Mouse (Mus musculus) heart, embryonic 14.5 days (tissue): ENCODE measurements around the gene Limk1. TPM values are rescaled to one million over a fixed set of nuclear protein-coding genes. Genes with fewer than 3 reads are reported as not detected.
A peak's percentile ranks its signal among the peaks of the same experiment; 100 is the strongest.

Source experiments
- ATAC-seq: fragments of 200-750 bp; cut with Nextera tagmentation; 2 replicates; pipeline ENCODE4 v1.8.0; 2017; ENCODE audit warnings: low read depth, moderate TSS enrichment; ENCODE audit not compliant: insufficient number of reproducible peaks, insufficient read depth, low FRiP score
- H3K27ac ChIP-seq, 2 experiments: fragments of 200-500 bp in 1 of 2; fragments of 300-500 bp in 1 of 2; sonication (generic) in 1 of 2; replicated peaks in 1 of 2; 2 replicates each; pipeline ENCODE4 v1.5.1; 2012 to 2014; ENCODE audit warnings: low read depth in 2 of 2, low read length in 2 of 2, control low read depth in 1 of 2, mild to moderate bottlenecking in 1 of 2, mixed read lengths in 1 of 2; ENCODE audit not compliant: control insufficient read depth in 1 of 2, insufficient read depth in 1 of 2
- H3K27me3 ChIP-seq: fragments of 300-500 bp; sonication (generic); 2 replicates; pipeline ENCODE4 v1.6.1; 2014; ENCODE audit warnings: mild to moderate bottlenecking, low read length, control low read depth; ENCODE audit not compliant: control insufficient read depth, insufficient read depth
- H3K36me3 ChIP-seq: fragments of 300-500 bp; sonication (generic); 2 replicates; pipeline ENCODE4 v1.6.1; 2014; ENCODE audit warnings: mild to moderate bottlenecking, control low read depth, low read length, mixed read lengths; ENCODE audit not compliant: control insufficient read depth, insufficient read depth
- H3K4me1 ChIP-seq, 2 experiments: fragments of 200-500 bp in 1 of 2; fragments of 300-500 bp in 1 of 2; sonication (generic) in 1 of 2; 2 replicates each; pipeline ENCODE4 v1.6.1; 2012 to 2014; ENCODE audit warnings: low read length in 2 of 2, control low read depth in 1 of 2, mixed read lengths in 1 of 2; ENCODE audit not compliant: control insufficient read depth in 2 of 2, insufficient read depth in 2 of 2
- H3K4me2 ChIP-seq: fragments of 300-500 bp; sonication (generic); 2 replicates; pipeline ENCODE4 v1.6.1; 2014; ENCODE audit warnings: mild to moderate bottlenecking, low read length
- H3K4me3 ChIP-seq, 2 experiments: fragments of 200-500 bp in 1 of 2; fragments of 300-500 bp in 1 of 2; sonication (generic) in 1 of 2; 2 replicates each; pipeline ENCODE4 v1.5.1; 2012 to 2014; ENCODE audit warnings: low read length in 2 of 2, mild to moderate bottlenecking in 2 of 2, control low read depth in 1 of 2, low read depth in 1 of 2, moderate library complexity in 1 of 2; ENCODE audit not compliant: control insufficient read depth in 1 of 2, insufficient read depth in 1 of 2
- H3K9ac ChIP-seq: fragments of 300-500 bp; sonication (generic); 2 replicates; pipeline ENCODE4 v1.6.1; 2014; ENCODE audit warnings: mild to moderate bottlenecking, low read length
- H3K9me3 ChIP-seq: fragments of 300-500 bp; sonication (generic); 2 replicates; pipeline ENCODE4 v1.6.1; 2016; ENCODE audit warnings: low read length, control low read depth; ENCODE audit not compliant: control insufficient read depth
- WGBS: fragments of 180-500 bp; shearing (Covaris S2); extraction: QIAGEN DNeasy Blood & Tissue Kit; methylation state at CpG from one replicate; pipeline ENCODE4 v1.1.7; 2014; 5-methylcytosine and 5-hydroxymethylcytosine counted together
- polyA plus RNA-seq: library from polyadenylated mRNA; unstranded; fragments of >200 nt; fragmentation: Nextera tagmentation; extraction: Ambion mirVana; gene quantifications from 2 replicates; pipeline ENCODE4 v1.2.1, GENCODE M21; 2014

The Limk1 gene
- polyA plus RNA-seq: 3.6 TPM in 2 replicates

GRCm38 (mm10) chr5:134688086-134688717, at the start of gene Limk1:
Gene Limk1, minus strand, starts transcription at chr5:134688598.
- H3K4me3 ChIP-seq: peak within 1 kb of the TSS; percentile 77 to 87
- WGBS: under 1% methylated on average over 64 of the region's 69 CpGs
- peak within 1 kb of the TSS; percentile 98 for H3K4me2 ChIP-seq
- peak within 1 kb of the TSS; percentile 85 for H3K9ac ChIP-seq
- H3K9me3 ChIP-seq: no peaks in the 10 kb centered on the region
- H3K36me3 ChIP-seq: peaks cover 7% of the 10 kb centered on the region
- H3K27ac ChIP-seq: peak within 1 kb of the TSS; percentile 46 to 51
- H3K27me3 ChIP-seq: no peaks in the 10 kb centered on the region
- H3K4me1 ChIP-seq: peaks cover 3 to 10% of the 10 kb centered on the region in 2 experiments; a peak in 3 of 4 replicates
- peak; percentile 1; the same call in 1 of the 2 replicates for ATAC-seq

DNA sequence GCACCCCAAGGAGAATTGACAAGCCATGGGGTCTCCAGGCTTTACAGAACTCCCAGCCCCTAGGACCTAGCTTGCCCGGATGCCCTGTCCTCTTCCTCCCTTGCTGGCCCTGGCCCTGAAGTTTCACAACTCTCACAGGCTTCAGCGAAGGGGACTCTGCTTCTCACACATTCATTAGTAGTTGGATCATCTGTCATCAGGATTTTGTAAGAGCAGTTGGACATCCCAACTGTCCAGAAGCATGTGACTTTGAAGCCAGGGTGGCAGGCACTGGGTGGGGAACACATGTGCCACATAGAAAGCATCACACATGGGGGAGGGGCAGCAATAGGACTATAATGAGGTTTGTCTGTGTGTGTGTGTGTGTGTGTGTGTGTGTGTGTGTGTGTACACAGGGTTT, 46.5 kb upstream of the Limk1 start:
- 33% methylated on average over 2 of the region's 2 CpGs for WGBS
- H3K4me1 ChIP-seq: peaks cover 4% of the 10 kb centered on the region in 2 experiments; a peak in 2 of 4 replicates
- H3K4me2 ChIP-seq: no peak overlapping the region
- H3K9ac ChIP-seq: no peak overlapping the region
- no peaks in the 10 kb centered on the region for H3K9me3 ChIP-seq
- H3K27me3 ChIP-seq: no peaks in the 10 kb centered on the region
- H3K27ac ChIP-seq: no peak overlapping the region
- ATAC-seq: no peak
- no peak overlapping the region for H3K4me3 ChIP-seq
- H3K36me3 ChIP-seq: peaks cover 11% of the 10 kb centered on the region; the same call in 1 of the 2 replicates

DNA sequence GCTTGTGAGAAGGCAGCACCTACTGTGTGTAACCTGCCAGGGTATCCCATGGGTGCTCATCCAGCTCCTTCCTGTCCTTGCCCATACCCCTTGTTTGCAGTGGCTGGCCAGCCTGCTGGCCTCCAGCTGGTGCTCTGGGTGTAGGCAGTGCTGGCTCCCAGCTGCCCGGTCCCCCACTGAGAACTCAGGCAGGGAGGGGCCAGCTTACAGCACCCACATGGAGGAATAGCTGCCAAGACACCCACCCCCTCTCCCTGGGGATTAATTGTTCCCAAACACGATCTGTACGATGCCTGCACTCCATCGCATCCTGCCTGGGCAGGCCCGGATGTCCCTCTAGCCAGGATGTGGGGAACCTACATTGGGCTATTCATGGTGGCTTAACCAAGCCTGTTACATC, 45.7 kb upstream of the Limk1 start:
- no peak overlapping the region for H3K9ac ChIP-seq
- H3K4me3 ChIP-seq: no peak overlapping the region
- H3K27ac ChIP-seq: no peak overlapping the region
- no peaks in the 10 kb centered on the region for H3K9me3 ChIP-seq
- no peak overlapping the region for H3K4me2 ChIP-seq
- peaks cover 4% of the 10 kb centered on the region in 2 experiments; a peak in 2 of 4 replicates for H3K4me1 ChIP-seq
- H3K36me3 ChIP-seq: peaks cover 12% of the 10 kb centered on the region; the same call in 1 of the 2 replicates
- no peaks in the 10 kb centered on the region for H3K27me3 ChIP-seq
- peak; percentile 23; the same call in 1 of the 2 replicates for ATAC-seq
- WGBS: 72% methylated on average over 5 of the region's 5 CpGs

DNA sequence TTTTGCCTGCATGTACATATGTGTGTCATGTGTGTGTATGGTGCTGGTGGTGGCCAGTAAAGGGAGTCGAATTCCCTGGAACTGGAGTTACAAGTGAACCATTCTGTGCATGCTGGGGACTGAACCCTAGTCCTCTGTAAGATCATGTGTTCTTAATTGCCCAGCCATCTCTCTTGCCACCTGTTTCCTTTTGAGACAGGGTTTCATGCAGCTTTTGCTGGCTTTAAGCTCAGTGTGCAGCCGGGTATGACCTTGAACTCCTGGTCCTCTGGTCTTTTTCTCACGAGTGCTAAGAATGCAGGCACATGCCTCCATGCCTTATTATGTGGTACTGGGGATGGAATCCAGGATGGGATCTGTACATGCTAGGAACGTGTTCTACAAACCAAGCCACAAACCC, 44.8 kb upstream of the Limk1 start:
- Histone ChIP-seq H3K36me3 (peaks cover 12% of the 10 kb centered on the region; the same call in 1 of the 2 replicates), H3K4me2 (no peak overlapping the region), H3K4me1 (peaks cover 4% of the 10 kb centered on the region in 2 experiments; a peak in 2 of 4 replicates), H3K27me3 (no peaks in the 10 kb centered on the region), H3K9me3 (no peaks in the 10 kb centered on the region), H3K9ac (no peak overlapping the region), H3K4me3 (no peak overlapping the region), H3K27ac (no peak overlapping the region)
- ATAC-seq: no peak
- 65% methylated on average over 4 of the region's 4 CpGs for WGBS

DNA sequence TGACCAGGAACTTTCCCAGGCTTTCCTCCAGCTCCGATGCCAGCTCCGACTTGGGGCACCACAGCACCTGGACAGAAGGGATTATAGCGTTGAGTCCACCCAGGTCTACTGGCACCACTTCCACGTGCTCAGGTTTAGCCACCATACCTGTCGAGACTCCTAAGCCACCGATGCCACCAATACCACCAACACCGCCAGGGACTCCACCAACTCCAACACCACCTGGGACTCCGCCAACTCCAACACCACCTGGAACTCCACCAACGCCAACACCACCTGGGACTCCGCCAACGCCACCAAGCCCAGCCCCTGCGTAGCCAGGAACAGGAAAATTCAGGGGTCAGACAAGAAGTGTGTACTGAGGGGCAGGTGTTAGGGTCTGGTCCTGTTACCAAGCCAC, 40.7 kb upstream of the Limk1 start:
- Histone ChIP-seq H3K4me3 (no peak overlapping the region), H3K9ac (no peak overlapping the region), H3K36me3 (0 out of 2 replicates have a peak, but pooled peaks cover 2% of the 10 kb centered on the region), H3K9me3 (no peaks in the 10 kb centered on the region), H3K4me2 (no peak overlapping the region), H3K4me1 (no peaks in the 10 kb centered on the region), H3K27me3 (no peaks in the 10 kb centered on the region), H3K27ac (no peak overlapping the region)
- ATAC-seq: no peak
- WGBS: 91% methylated on average over 12 of the region's 12 CpGs

DNA sequence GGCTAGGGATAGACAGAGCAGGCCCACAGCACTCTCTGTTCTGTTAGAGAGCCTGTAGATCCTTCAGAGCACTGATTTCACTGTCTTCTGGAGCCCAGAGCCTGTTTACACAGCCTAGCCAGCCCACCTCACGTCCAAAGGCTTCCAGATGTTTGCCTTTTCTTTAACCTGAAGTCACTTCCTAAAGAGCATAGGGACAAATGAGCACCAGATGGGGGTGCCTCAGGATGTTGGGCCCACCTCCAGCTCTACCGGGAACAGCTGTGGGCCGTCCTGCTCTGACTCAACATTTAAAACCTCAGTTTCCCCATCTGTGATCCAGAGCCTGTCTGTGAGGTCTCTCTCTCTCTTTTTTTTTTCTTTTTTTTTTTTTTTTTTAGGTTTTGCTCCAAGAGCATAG, 40.1 kb upstream of the Limk1 start:
- Histone ChIP-seq H3K4me1 (no peaks in the 10 kb centered on the region), H3K4me3 (no peak overlapping the region), H3K4me2 (no peak overlapping the region), H3K9ac (no peak overlapping the region), H3K27me3 (no peaks in the 10 kb centered on the region), H3K27ac (no peak overlapping the region), H3K9me3 (no peaks in the 10 kb centered on the region), H3K36me3 (0 out of 2 replicates have a peak, but pooled peaks cover 2% of the 10 kb centered on the region)
- no peak for ATAC-seq
- 74% methylated on average over 3 of the region's 3 CpGs for WGBS

GRCm38 (mm10) chr5:134727001-134727639, 38.7 kb upstream of the Limk1 start:
- Histone ChIP-seq H3K27ac (no peak overlapping the region), H3K9me3 (no peaks in the 10 kb centered on the region), H3K27me3 (no peaks in the 10 kb centered on the region), H3K36me3 (0 out of 2 replicates have a peak, but pooled peaks cover 5% of the 10 kb centered on the region), H3K4me3 (no peak overlapping the region), H3K4me2 (no peak overlapping the region), H3K4me1 (no peaks in the 10 kb centered on the region), H3K9ac (no peak overlapping the region)
- 71% methylated on average over 8 of the region's 8 CpGs for WGBS
- no peak for ATAC-seq
